Mouse (Mus musculus) liver, postnatal 0 days (tissue): ENCODE measurements around the gene Ces1d.

Source experiments
- CTCF ChIP-seq: sonication (generic); IDR thresholded peaks from 2 replicates; pipeline ENCODE4 v1.5.1; 2016; ENCODE audit warnings: antibody characterized with exemption, low read depth
- EP300 ChIP-seq: IDR thresholded peaks from 2 replicates; pipeline ENCODE4 v1.6.1; 2016; ENCODE audit warnings: antibody characterized with exemption, low read depth, mild to moderate bottlenecking

- TF ChIP-seq CTCF (no peak), EP300 (no peak)
Observed at GRCm38 (mm10) chr8:93246057-93246456, 48.4 kb upstream of the Ces1d start.
